Mouse (Mus musculus) right cerebral cortex, postnatal 14 days (tissue): ENCODE data around the gene Dydc2.

Experiments
- DNase-seq: peaks from one replicate; pipeline ENCODE4 v3.0.0; 2022

Dydc2 gene

DNA sequence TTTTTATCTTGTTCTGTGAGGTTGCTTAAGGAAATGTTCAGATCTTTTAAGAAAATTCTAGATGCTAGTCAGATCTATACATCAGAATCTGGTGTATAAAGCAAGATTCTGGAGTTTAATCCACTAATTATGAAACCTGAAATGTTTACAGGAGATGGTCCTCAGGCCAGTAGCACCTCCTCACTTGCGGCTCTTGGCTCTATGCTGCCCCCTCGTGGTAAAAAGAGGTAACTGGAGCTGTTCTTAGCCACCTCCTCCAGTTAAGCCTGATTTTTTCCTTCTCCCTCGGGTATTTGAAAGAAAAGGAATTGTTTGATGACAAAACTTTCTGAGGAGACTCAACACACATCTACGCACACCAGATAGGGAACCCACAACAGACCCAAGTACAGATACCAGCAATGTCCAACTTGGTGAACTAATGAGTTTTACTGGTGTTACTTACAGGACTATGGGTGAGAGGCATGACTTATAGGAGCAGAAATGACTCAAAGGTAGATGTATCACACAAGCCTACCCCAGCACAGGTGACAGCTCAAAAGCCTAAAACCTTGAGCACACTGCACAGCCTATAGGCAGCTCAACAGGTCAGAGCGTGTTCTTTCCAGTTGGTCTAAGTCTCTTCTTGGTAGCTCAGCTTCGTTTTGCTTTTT is 33.7 kb downstream of the Dydc2 start:
- peak; percentile 60 for DNase-seq

- DNase-seq: peak; percentile 89
Measured at GRCm38 (mm10) chr14:41033135-41034110, 35.6 kb downstream of the Dydc2 start.

- DNase-seq: no peak
Measured at GRCm38 (mm10) chr14:41030989-41031513, 38.0 kb downstream of the Dydc2 start.

GRCm38 (mm10) chr14:41029303-41029702 is 39.7 kb downstream of the Dydc2 start:
- DNase-seq: no peak

GRCm38 (mm10) chr14:41025594-41026284 is 43.3 kb downstream of the Dydc2 start:
- no peak for DNase-seq

- DNase-seq: no peak
Measured at GRCm38 (mm10) chr14:41025087-41025486, 43.9 kb downstream of the Dydc2 start.

DNA sequence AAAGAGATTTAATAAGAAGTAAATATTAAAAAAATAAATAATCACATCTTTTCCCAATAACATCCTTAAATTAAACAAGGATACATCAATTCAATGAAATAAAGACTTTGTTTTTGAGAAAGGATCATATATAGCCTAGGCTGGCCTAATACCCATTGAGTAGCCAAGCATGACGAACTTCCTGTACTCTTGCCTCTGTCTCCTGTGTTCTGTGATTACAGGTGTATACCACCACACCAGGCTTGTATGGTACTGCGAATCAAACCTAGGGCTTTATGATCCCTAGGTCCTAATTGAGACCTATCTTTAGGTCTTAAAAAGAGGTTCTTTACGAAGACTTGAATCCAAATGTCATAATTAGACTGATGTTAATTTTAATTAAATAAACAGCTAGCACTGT is 47.8 kb downstream of the Dydc2 start:
- DNase-seq: no peak

DNA sequence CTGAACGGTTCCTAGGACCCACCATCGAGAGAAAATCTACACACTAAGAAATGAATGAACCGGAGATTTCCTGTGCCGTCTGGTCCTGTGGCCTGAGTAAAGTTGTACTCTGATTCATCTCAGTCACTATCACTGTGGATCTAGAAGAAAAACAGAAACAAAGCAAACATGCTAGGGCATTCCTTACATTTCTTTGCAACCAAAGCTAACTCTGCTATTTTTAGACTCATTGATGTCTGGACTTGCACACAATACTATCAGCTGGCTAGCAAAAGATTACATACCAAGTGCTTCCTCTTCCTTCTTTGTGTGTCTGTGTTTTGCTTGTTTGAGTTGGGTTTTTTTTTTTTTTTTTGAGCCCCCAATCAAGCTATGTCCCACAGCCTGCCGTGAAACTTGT is 51.5 kb downstream of the Dydc2 start:
- DNase-seq: no peak

GRCm38 (mm10) chr14:41014701-41015240 is 54.2 kb downstream of the Dydc2 start:
- DNase-seq: no peak

- DNase-seq: peak; percentile 92
Measured at GRCm38 (mm10) chr14:41013630-41014613, 55.1 kb downstream of the Dydc2 start, which contains the start of gene Fam213a. TSS of gene Fam213a (minus strand) at chr14:41013788.

GRCm38 (mm10) chr14:41013143-41013542 is 55.9 kb downstream of the Dydc2 start:
- no peak for DNase-seq

GRCm38 (mm10) chr14:41011916-41012315 is 57.1 kb downstream of the Dydc2 start:
- no peak for DNase-seq

- peak; percentile 22 for DNase-seq
Measured at GRCm38 (mm10) chr14:41008138-41008537, 60.9 kb downstream of the Dydc2 start.

DNA sequence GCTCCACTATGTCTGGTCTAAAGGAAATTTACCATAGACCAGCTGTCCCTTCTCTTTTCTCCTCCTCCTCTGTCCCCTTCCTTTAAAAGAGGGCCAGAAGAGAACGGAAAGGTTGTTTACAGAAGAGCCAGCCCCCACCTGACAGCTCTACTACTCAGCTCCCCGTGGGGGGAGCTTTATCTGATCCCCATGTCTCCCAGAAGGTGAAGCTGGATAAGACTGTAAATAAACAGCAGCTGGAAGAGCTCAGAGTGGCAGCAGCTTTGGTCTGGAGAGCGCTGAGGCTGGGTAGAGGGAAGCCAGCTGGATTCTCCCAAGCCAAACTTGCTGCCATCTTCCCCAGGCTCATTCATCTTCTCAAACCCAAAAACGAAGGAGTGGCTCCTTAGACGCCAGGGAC is 61.4 kb downstream of the Dydc2 start:
- DNase-seq: no peak

DNA sequence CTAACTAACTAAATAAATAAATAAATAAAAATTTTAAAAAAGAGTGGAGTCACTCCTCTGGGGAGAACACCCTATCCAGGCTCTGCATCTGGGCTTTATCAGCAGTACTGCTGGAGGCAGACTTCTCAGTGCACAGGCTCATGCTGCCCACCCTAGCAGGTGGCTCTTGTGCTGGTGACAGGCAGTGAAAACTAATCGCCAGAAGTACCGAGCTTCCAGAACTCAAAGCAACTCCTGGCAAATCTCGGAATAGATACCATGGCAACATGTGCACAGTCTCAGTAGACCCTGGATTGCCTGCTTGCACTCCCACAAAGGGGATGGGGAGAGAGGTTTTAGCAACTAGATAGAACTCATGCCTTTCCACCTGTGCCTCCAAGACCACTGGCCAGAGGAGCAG is 62.1 kb downstream of the Dydc2 start:
- no peak for DNase-seq

DNA sequence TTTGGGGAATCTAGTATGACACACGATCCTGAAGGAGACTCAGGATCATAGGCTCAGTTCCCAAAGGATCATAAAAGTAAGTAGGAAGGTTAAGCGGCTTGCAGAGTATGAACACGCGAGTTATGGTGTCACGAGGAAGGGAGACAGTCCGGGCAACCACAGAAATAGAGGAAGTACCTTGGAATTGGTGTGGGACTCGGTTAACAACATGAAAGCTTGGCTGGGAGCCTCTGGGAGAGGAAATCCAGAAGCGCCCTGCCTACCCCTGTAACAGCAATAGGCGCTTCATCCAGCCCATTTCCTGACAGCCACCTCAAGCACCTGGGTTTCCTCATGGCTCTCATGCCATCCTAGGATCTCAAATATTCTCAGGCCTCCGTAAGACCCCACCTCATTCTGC is 62.7 kb downstream of the Dydc2 start:
- DNase-seq: no peak

- DNase-seq: no peak
Measured at GRCm38 (mm10) chr14:41005716-41006115, 63.3 kb downstream of the Dydc2 start.

GRCm38 (mm10) chr14:41004201-41005141 is 64.5 kb downstream of the Dydc2 start:
- peak; percentile 35 for DNase-seq

- DNase-seq: no peak
Measured at GRCm38 (mm10) chr14:41001576-41001975, 67.4 kb downstream of the Dydc2 start.

DNA sequence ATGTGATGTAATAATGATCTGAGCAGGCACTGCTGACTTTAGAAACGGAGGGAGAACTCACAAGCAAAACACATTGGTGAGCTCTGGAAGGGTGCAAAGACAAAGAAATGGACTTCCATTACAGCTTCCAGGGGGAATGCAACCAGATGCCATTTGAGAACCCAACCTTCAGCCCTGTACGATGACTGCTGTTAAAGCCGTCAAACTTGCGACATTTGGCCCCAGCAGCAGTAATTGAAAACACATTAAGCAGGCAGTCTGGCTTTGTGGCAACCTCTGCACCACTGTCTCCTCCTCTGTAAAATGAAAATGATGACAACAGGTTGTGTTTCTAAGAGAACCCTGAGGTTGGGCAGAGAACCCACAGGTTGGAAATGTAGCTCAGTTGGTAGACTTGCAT is 68.2 kb downstream of the Dydc2 start:
- DNase-seq: no peak
